Mouse (Mus musculus): ENCODE data around the gene Tex48.

DNA sequence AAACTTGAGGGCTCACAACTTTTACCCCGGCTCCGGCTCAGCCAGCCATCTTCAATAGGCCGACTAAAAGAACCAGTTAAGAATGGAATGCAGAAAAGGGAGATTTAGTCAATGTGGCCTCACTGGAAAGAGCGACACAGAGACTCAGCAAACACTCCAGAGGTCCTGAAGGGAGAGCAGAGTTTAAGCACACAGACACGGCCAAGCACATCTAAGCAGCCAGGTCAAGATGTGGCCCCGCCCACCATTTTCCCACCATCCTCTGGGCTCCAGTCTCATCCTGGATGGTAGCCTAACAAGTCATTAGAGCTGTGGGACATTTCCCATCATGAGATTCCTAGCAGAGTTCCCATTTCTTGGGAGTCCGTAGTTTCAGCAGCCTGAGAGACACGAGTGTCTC is 52.9 kb downstream of the Tex48 start:
- TF ChIP-seq CTCF (IDR thresholded peaks at IDR 0.05; ENCODE audit: low read depth), result no peak
- TF ChIP-seq EP300 (IDR thresholded peaks at IDR 0.05; ENCODE audit: low read depth), result no peak

Measured in heart, postnatal 0 days (tissue).